Mouse (Mus musculus) splenic B cell, adult 2 months (primary cell): ENCODE measurements around the gene Telo2.
"Not testable (repeated sequence)": the region's sequence is repeated elsewhere in the genome, so short reads cannot be mapped to it uniquely, and the experiment has no call there.

ENCODE experiments used
- DNase-seq: peaks from one replicate; pipeline ENCODE4 v3.0.0-alpha.2; 2011; ENCODE audit warnings: low read depth, low spot score
- H3K27me3 ChIP-seq: 2 replicates; pipeline ENCODE4 v1.6.1; 2012; ENCODE audit warnings: mild to moderate bottlenecking, low read length, moderate library complexity, mixed read lengths; ENCODE audit not compliant: control insufficient read depth, poor library complexity, insufficient read depth, severe bottlenecking
- H3K36me3 ChIP-seq: 2 replicates; pipeline ENCODE4 v1.6.1; 2012; ENCODE audit warnings: mild to moderate bottlenecking, low read length, moderate library complexity, mixed read lengths; ENCODE audit not compliant: control insufficient read depth, poor library complexity, insufficient read depth, severe bottlenecking

The Telo2 gene

DNA sequence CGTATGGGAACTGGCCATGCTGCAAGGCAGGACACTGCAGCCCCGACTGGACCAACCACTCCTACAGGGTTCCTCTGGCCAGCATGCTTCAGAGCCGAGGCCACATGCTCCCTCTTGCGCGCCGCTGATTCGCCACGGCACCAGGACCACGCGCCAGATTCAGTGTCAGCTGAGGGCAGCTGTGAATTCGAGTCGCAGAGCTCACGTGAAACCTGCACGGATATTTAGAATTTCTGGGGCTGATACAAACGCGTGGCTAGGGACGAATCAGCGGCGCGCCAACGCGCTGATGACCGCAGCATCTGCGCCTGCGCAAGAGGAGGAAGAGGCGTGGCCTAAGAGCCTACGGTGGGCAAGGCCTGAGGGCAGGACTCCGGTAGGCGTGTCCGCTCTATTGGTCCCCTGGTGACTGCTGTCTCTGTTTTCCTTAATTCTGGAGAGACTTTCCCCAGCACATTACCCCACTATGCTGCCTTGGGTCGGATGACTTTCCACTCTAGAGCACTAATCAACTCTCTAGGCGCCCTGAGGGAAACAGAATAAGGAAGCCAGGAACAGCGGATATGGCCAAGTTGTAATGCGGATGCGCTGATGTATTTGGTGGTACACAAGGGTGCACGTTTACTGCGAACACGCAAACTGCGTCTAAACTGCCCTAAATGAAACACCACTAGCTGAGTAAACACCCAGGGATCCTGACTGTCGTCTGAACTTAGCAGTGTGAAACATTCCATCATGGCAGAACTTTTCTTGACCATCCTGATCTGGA is at the start of gene Telo2:
TSS of gene Telo2 (minus strand) at position 304 of the 769 bp plus-strand sequence.
- H3K27me3 ChIP-seq = no peaks in the 10 kb centered on the region
- H3K36me3 ChIP-seq = no peaks in the 10 kb centered on the region; the same call in 1 of the 2 replicates
- peak; percentile 94 for DNase-seq

GRCm38 (mm10) chr17:25164770-25165169 is 49.0 kb upstream of the Telo2 start:
- no peaks in the 10 kb centered on the region for H3K27me3 ChIP-seq
- no peak for DNase-seq
- H3K36me3 ChIP-seq = peaks cover 5% of the 10 kb centered on the region

- no peaks in the 10 kb centered on the region for H3K27me3 ChIP-seq
- no peak for DNase-seq
- peaks cover 6% of the 10 kb centered on the region for H3K36me3 ChIP-seq
These were observed 47.6 kb upstream of the Telo2 start for GRCm38 (mm10) chr17:25163387-25163786.

GRCm38 (mm10) chr17:25162161-25162560 is 46.4 kb upstream of the Telo2 start, which contains the start of gene Ccdc154:
Ccdc154 (plus strand) TSS chr17:25162461.
- no peak for DNase-seq
- H3K27me3 ChIP-seq = no peaks in the 10 kb centered on the region
- peaks cover 7% of the 10 kb centered on the region for H3K36me3 ChIP-seq

DNA sequence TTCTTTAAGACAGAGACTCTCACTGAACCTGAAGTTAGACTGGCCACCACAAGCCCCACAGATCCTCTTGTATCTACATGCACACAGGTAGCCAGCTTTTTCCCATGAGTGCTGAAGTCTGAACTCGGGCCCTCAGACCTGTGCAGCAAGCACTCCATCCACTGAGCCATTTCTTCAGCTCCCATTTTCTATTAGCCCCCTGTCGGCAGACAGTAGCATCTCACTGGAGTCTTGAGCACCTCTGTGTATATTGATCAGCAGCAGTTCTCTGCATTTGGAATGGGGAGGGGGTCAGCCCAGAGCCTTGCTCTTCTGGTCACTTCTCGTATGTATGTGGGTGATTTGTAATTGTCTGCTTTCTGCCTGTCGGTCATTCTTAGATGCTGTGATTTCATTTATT is 24.2 kb upstream of the Telo2 start:
- H3K36me3 ChIP-seq = peaks cover 2% of the 10 kb centered on the region
- peak; percentile 24 for DNase-seq
- H3K27me3 ChIP-seq = no peaks in the 10 kb centered on the region

- DNase-seq = no peak
- Histone ChIP-seq H3K36me3 (peaks cover under 1% of the 10 kb centered on the region), H3K27me3 (no peaks in the 10 kb centered on the region)
These were observed 23.0 kb upstream of the Telo2 start for GRCm38 (mm10) chr17:25138803-25139202.

DNA sequence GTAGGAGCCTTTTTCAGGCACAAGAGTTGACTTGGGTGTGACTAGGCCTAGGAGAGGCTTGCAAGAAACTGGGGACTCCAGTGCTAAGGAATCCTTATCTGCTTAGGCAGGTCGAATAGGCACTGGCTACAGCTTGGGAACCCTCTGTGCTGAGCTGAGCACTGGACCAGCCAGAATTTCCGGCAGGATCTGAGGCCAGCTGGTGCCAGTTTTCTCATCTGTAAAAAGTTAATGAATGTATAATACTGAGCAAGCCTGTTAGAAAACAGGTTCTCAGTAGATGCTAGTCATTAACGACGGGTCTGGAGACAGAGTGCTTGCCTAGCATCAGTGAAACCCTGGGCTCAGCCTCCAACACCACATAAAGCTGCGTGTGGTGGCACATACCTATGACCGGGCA is 19.9 kb upstream of the Telo2 start:
- no peak for DNase-seq
- H3K27me3 ChIP-seq = no peaks in the 10 kb centered on the region
- H3K36me3 ChIP-seq = no peaks in the 10 kb centered on the region; the same call in 1 of the 2 replicates

- H3K36me3 ChIP-seq = no peaks in the 10 kb centered on the region
- no peaks in the 10 kb centered on the region; the same call in 1 of the 2 replicates for H3K27me3 ChIP-seq
- peak; percentile 92 for DNase-seq
These were observed 17.5 kb upstream of the Telo2 start, which contains the start of gene Clcn7 for GRCm38 (mm10) chr17:25133275-25133698. Clcn7 (plus strand) TSS chr17:25133391.

GRCm38 (mm10) chr17:25130060-25130459 is 14.3 kb upstream of the Telo2 start:
- Histone ChIP-seq H3K27me3 (no peaks in the 10 kb centered on the region; the same call in 1 of the 2 replicates), H3K36me3 (no peaks in the 10 kb centered on the region)
- peak; percentile 59 for DNase-seq

- no peaks in the 10 kb centered on the region; the same call in 1 of the 2 replicates for H3K27me3 ChIP-seq
- H3K36me3 ChIP-seq = no peaks in the 10 kb centered on the region
- no peak for DNase-seq
These were observed 11.9 kb upstream of the Telo2 start for GRCm38 (mm10) chr17:25127681-25128080.

DNA sequence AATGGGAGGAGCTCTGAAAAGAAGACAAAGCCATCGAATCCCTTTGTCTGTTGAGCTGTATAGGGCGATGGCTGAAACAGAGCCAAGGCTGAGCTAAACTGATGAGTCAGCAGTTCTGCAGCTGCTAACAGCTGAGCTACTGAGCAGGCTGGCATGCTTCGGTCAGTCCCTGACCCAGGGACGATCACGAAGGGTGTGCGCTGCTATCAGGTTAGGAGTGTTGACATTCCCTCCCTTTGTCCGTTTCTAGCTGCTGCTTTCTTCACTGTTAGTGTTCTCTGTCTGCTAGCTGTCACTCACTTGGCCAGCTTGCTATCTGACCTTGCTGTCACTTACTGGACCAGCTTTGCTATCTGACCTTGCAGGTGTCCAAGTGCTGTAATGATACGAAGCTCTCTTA is 11.3 kb upstream of the Telo2 start:
- no peak for DNase-seq
- Histone ChIP-seq H3K27me3 (no peaks in the 10 kb centered on the region; the same call in 1 of the 2 replicates), H3K36me3 (no peaks in the 10 kb centered on the region)

- not testable (repeated sequence) for DNase-seq, H3K36me3 ChIP-seq, H3K27me3 ChIP-seq
These were observed 9.8 kb upstream of the Telo2 start for GRCm38 (mm10) chr17:25125442-25126060.

GRCm38 (mm10) chr17:25123979-25124378 is 8.2 kb upstream of the Telo2 start:
- H3K27me3 ChIP-seq = no peaks in the 10 kb centered on the region
- peak; percentile 65 for DNase-seq
- H3K36me3 ChIP-seq = no peaks in the 10 kb centered on the region

- H3K36me3 ChIP-seq = no peaks in the 10 kb centered on the region
- no peak for DNase-seq
- H3K27me3 ChIP-seq = no peaks in the 10 kb centered on the region
These were observed 4.6 kb upstream of the Telo2 start, which contains the start of gene Ptx4 for GRCm38 (mm10) chr17:25120406-25120805. Ptx4 (plus strand) TSS chr17:25120760.

- peak; percentile 36 for DNase-seq
- no peaks in the 10 kb centered on the region for H3K27me3 ChIP-seq
- H3K36me3 ChIP-seq = no peaks in the 10 kb centered on the region; the same call in 1 of the 2 replicates
These were observed 1.5 kb upstream of the Telo2 start for GRCm38 (mm10) chr17:25117263-25117662.
